Mouse (Mus musculus): ENCODE measurements around the gene Crcp.
"Not testable (repeated sequence)": the region's sequence is repeated elsewhere in the genome, so short reads cannot be mapped to it uniquely, and the experiment has no call there.

Crcp gene

GRCm38 (mm10) chr5:130023767-130024539, 5.1 kb upstream of the Crcp start:
- peak; percentile 96 for DNase-seq

- DNase-seq: peak; percentile 87
Observed at GRCm38 (mm10) chr5:130027134-130027533, 2.0 kb upstream of the Crcp start.

GRCm38 (mm10) chr5:130027696-130028095, 1.4 kb upstream of the Crcp start:
- no peak for DNase-seq

- DNase-seq: no peak
Observed at GRCm38 (mm10) chr5:130031410-130032390, 2.6 kb downstream of the Crcp start.

GRCm38 (mm10) chr5:130033869-130034268, 4.8 kb downstream of the Crcp start:
- no peak for DNase-seq

- not testable (repeated sequence) for DNase-seq
Observed at GRCm38 (mm10) chr5:130036300-130036699, 7.2 kb downstream of the Crcp start.

- DNase-seq: peak; percentile 67
Observed at GRCm38 (mm10) chr5:130037752-130038455, 8.8 kb downstream of the Crcp start.

GRCm38 (mm10) chr5:130040797-130041196, 11.7 kb downstream of the Crcp start:
- no peak for DNase-seq

- no peak for DNase-seq
Observed at GRCm38 (mm10) chr5:130041262-130041661, 12.2 kb downstream of the Crcp start.

- DNase-seq: peak; percentile 14
Observed at GRCm38 (mm10) chr5:130043741-130044140, 14.7 kb downstream of the Crcp start.

- peak; percentile 78 for DNase-seq
Observed at GRCm38 (mm10) chr5:130044201-130044695, 15.2 kb downstream of the Crcp start.

- no peak for DNase-seq
Observed at GRCm38 (mm10) chr5:130046100-130046499, 17.0 kb downstream of the Crcp start.

- DNase-seq: no peak
Observed at GRCm38 (mm10) chr5:130046589-130046988, 17.5 kb downstream of the Crcp start.

- no peak for DNase-seq
Observed at GRCm38 (mm10) chr5:130047013-130047412, 17.9 kb downstream of the Crcp start.

GRCm38 (mm10) chr5:130048786-130049520, 19.9 kb downstream of the Crcp start:
- no peak for DNase-seq

- no peak for DNase-seq
Observed at GRCm38 (mm10) chr5:130050416-130050815, 21.3 kb downstream of the Crcp start.

- no peak for DNase-seq
Observed at GRCm38 (mm10) chr5:130051073-130051860, 22.2 kb downstream of the Crcp start.

GRCm38 (mm10) chr5:130052510-130052909, 23.4 kb downstream of the Crcp start:
- no peak for DNase-seq

GRCm38 (mm10) chr5:130052955-130053354, 23.9 kb downstream of the Crcp start:
- no peak for DNase-seq

GRCm38 (mm10) chr5:130055688-130056087, 26.6 kb downstream of the Crcp start:
- no peak for DNase-seq

GRCm38 (mm10) chr5:130056303-130056702, 27.2 kb downstream of the Crcp start:
- no peak for DNase-seq
